Mouse (Mus musculus) E14TG2a.4 (cell line): ENCODE results near the gene Slc3a1.

Experiments used
- CTCF ChIP-seq: conservative IDR thresholded peaks from 2 replicates; pipeline ENCODE4 v1.5.1; 2014; ENCODE audit warnings: low read length
- NANOG ChIP-seq: IDR thresholded peaks from 2 replicates; pipeline ENCODE4 v1.6.1; 2014; ENCODE audit warnings: borderline replicate concordance, low read length, mixed read lengths
- POU5F1 ChIP-seq: IDR thresholded peaks from 2 replicates; pipeline ENCODE4 v1.6.1; 2014; ENCODE audit warnings: low read length, borderline replicate concordance

DNA sequence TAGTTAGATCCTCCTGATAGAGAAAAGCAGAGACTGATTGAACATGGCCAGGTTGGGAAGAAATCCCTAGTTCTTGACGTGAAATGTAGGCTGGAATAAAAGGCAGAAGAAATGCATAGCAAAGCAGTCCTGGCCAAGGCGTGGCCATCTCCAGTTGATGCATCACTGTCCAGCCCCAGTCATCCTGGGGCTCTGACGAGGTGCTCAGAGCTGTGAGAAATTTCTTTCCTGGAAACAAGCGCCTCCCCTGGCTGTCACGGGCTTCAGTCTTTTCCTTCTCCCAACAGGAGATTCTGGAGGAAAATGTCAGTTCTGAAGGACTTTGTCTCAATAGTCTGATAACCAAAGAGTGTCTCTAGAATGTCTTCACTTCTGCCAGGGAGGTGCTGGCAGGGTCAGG, 2.5 kb downstream of the Slc3a1 start:
- TF ChIP-seq CTCF (no peak), POU5F1 (no peak), NANOG (no peak)
